ENCODE assay signal across 17 mouse cellular contexts in the genomic region with DNA sequence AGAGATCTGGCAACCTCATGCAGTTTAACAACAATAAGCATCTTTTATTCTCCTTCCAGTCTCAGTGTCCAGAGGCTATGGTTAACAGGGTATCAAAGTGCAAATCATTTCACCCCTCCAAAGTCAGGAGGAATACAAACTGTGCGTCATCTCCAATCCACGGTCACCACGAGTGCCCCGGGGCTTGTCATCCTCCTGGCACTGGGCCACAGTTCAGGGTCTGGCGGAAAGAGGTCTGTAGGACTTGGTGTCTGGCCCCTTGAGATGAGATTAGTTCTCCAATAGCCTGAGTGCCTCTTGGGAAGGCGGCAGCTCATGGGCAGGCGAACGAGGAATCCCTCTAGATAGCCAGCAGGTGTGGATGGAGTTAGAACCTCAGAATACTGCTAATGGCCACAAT. TPM values are rescaled to one million over a fixed set of nuclear protein-coding genes. Genes with fewer than 3 reads are reported as not detected.
A peak's percentile ranks its signal among the peaks of the same experiment; 100 is the strongest.
DNase-seq lines count a peak whose midpoint lies in the region; TF ChIP-seq lines count a peak whose summit lies in the region.
"Had no signal": no experiment of that assay in that cellular context is flagged by ENCODE, and none has a peak within 500 bp of the region (broad histone marks: within the 10 kb centered on the region; RNA-seq: fewer than 3 reads in every experiment).

No protein-coding gene starts in this region.

- peaks cover 46% of the 10 kb centered on the region for H3K4me1 ChIP-seq in cerebellum, adult 2 months (ENCODE audit: control insufficient read depth, insufficient read depth, low read length)
- H3K4me1 ChIP-seq: embryonic facial prominence, embryonic 15.5 days; limb, embryonic 10.5 days had no signal

- TF ChIP-seq CTCF in cerebellum, adult 2 months (IDR thresholded peaks at IDR 0.05; ENCODE audit: borderline replicate concordance, insufficient read depth, low read depth, low read length): no peak

- H3K4me3 ChIP-seq in cerebellum, adult 2 months (replicated peaks; ENCODE audit: insufficient read depth, low read depth, low read length): no peak overlapping the region
- H3K4me3 ChIP-seq: embryonic facial prominence, embryonic 15.5 days; gastrocnemius, adult 2 months; limb, embryonic 10.5 days had no signal

- WGBS in cerebellum, adult 2 months: 30% methylated on average over 8 of the region's 8 CpGs

- H3K27ac ChIP-seq in cerebellum, adult 2 months (ENCODE audit: insufficient read depth, low read length): 0 out of 2 replicates have a peak overlapping the region, but pooled peaks have one; percentile 9
- H3K27ac ChIP-seq: embryonic facial prominence, embryonic 15.5 days; gastrocnemius, adult 2 months; limb, embryonic 10.5 days had no signal

- intact Hi-C loops in heart, postnatal 10 days (cut with DNase I): no loop called here

- DNase-seq in cerebellum, adult 2 months: peak in 1 of 2 experiments; percentile 52
- DNase-seq in cerebellum, adult 11 months: no peak
- peak; percentile 37 for DNase-seq in heart, postnatal 4 days
- DNase-seq in heart, postnatal 10 days: no peak
- DNase-seq in retina, postnatal 1 day: peak; percentile 30
- DNase-seq in retina, embryonic 14.5 days (ENCODE audit: low spot score): no peak
- no peak for DNase-seq in urinary bladder, adult 18-20 months (ENCODE audit: low spot score in 2 of 2)
- DNase-seq in ovary, postnatal 36 days (ENCODE audit: low spot score): no peak
- DNase-seq: adrenal gland, adult 2 months; B cell, adult 2 months; gastrocnemius, adult 2 months; kidney, postnatal 36 days; liver, postnatal 0 days; lung, postnatal 10 days; thymus, postnatal 14 days had no signal

- TF ChIP-seq POLR2A in cerebellum, adult 2 months (IDR thresholded peaks at IDR 0.05; ENCODE audit: borderline replicate concordance, insufficient read depth, low read length): no peak

- H3K27me3 ChIP-seq in cerebellum, adult 2 months (ENCODE audit: control insufficient read depth, insufficient read depth, low read length): no peaks in the 10 kb centered on the region
- H3K27me3 ChIP-seq: embryonic facial prominence, embryonic 15.5 days had no signal

RNA-seq across cellular contexts. Expression of a gene that starts 15.8 kb away (rescaled TPM):
- 1.5 and 1.8 TPM in 2 replicates for polyA plus RNA-seq in cerebellum, adult 2 months (2012; rRNA removed)
- 1 to 10 TPM; 2.9 to 3.0 TPM for total RNA-seq in heart, postnatal 4 days (2021)
- total RNA-seq in heart, postnatal 10 days (2021): 1 to 10 TPM; 2.9 to 3.1 TPM

RNA-seq across cellular contexts. Expression of a gene that starts 50.1 kb away (rescaled TPM):
- 18.3 and 20.9 TPM in 2 replicates for polyA plus RNA-seq in cerebellum, adult 2 months (2012; rRNA removed)
- 1 to 10 TPM; 4.4 to 4.5 TPM for total RNA-seq in heart, postnatal 4 days (2021)
- 1 to 10 TPM; 3.9 to 5.4 TPM for total RNA-seq in heart, postnatal 10 days (2021)

Comparison
In these comparisons a context has a peak if more than half of its experiments do, and no peak if none do; other contexts are left out.
1. DNase-seq: peak in heart, postnatal 4 days (single experiment) and retina, postnatal 1 day (single experiment); none in cerebellum, adult 11 months (single experiment), heart, postnatal 10 days (0 of 2), retina, embryonic 14.5 days (single experiment), urinary bladder, adult 18-20 months (0 of 2) and ovary, postnatal 36 days (single experiment).